ENCODE assay signal across 10 mouse cellular contexts in the genomic region with DNA sequence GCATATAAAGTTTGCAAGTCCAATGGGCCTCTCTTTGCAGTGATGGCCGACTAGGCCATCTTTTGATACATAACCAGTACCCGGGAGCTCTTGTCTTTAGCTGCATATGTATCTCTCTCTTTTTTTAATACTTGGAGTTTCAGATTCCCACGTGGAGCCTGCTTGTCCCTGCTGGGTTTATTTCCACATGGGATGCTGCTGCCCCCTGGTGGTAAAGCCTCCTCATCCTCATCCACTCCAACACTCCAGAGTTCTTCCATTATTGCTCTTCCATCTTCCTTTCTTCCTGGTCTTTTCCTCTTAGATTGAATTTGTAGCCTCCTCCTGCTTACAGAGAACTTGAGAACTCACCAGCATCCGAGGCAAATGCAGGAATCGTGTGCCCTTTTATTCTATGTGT. TPM values are rescaled to one million over a fixed set of nuclear protein-coding genes. Genes with fewer than 3 reads are reported as not detected.
DNase-seq lines count a peak whose midpoint lies in the region; ATAC-seq and TF ChIP-seq lines count a peak whose summit lies in the region.
"Had no signal": no experiment of that assay in that cellular context is flagged by ENCODE, and none has a peak within 500 bp of the region (broad histone marks: within the 10 kb centered on the region; RNA-seq: fewer than 3 reads in every experiment).

No protein-coding gene starts in this region.

- intact Hi-C loops in heart, postnatal 36 days (cut with DNase I), result loop anchor here (10.0 kb wide), 1 partner anchor 403 kb away; no protein-coding TSS in a partner anchor
- intact Hi-C loops in left cerebral cortex, postnatal 25 days (cut with DNase I), result no loop called here

- H3K4me3 ChIP-seq in midbrain, embryonic 10.5 days, result no peak overlapping the region
- H3K4me3 ChIP-seq in midbrain, embryonic 13.5 days (replicated peaks), result no peak overlapping the region
- H3K4me3 ChIP-seq in cortical plate, adult 2 months (ENCODE audit: insufficient read depth, low read length), result no peak overlapping the region
- H3K4me3 ChIP-seq: erythroblast, embryonic 14.5 days; megakaryocyte, embryonic 14.5 days had no signal

- H3K27ac ChIP-seq in midbrain, embryonic 10.5 days (replicated peaks), result no peak overlapping the region
- H3K27ac ChIP-seq in midbrain, embryonic 13.5 days, result no peak overlapping the region
- no peak overlapping the region for H3K27ac ChIP-seq in cortical plate, adult 2 months (ENCODE audit: insufficient read depth, low read length)

- no peak overlapping the region for H3K4me2 ChIP-seq in midbrain, embryonic 13.5 days (replicated peaks)

- WGBS in midbrain, embryonic 10.5 days, result 39% methylated on average over 5 of the region's 5 CpGs
- WGBS in midbrain, embryonic 13.5 days, result 40% methylated on average over 5 of the region's 5 CpGs

- no peaks in the 10 kb centered on the region; the same call in 1 of the 2 replicates for H3K4me1 ChIP-seq in midbrain, embryonic 10.5 days
- H3K4me1 ChIP-seq in midbrain, embryonic 13.5 days (replicated peaks), result no peaks in the 10 kb centered on the region
- H3K4me1 ChIP-seq in cortical plate, adult 2 months (ENCODE audit: control insufficient read depth, insufficient read depth, low read length), result no peaks in the 10 kb centered on the region
- H3K4me1 ChIP-seq: megakaryocyte, embryonic 14.5 days had no signal

- no peaks in the 10 kb centered on the region for H3K36me3 ChIP-seq in midbrain, embryonic 10.5 days
- no peaks in the 10 kb centered on the region for H3K36me3 ChIP-seq in midbrain, embryonic 13.5 days

- peak; percentile 80 for TF ChIP-seq CTCF in cortical plate, adult 2 months (IDR thresholded peaks at IDR 0.05; ENCODE audit: extremely low read depth, insufficient read depth, low read length)

- DNase-seq in midbrain, embryonic 10.5 days (ENCODE audit: low spot score), result peak; percentile 72
- peak; percentile 52 to 81 for DNase-seq in adrenal gland, adult (ENCODE audit: inconsistent age in 2 of 2, low spot score in 1 of 2)
- peak; percentile 41 to 69 for DNase-seq in heart, postnatal 36 days
- peak; percentile 74 to 80 for DNase-seq in left cerebral cortex, postnatal 25 days (ENCODE audit: low spot score in 2 of 2)
- DNase-seq in ovary, postnatal 36 days (ENCODE audit: low spot score), result peak; percentile 57

- no peaks in the 10 kb centered on the region for H3K9me3 ChIP-seq in midbrain, embryonic 10.5 days (replicated peaks)
- no peaks in the 10 kb centered on the region for H3K9me3 ChIP-seq in midbrain, embryonic 13.5 days
- H3K9me3 ChIP-seq: megakaryocyte, embryonic 14.5 days had no signal

- no peak for TF ChIP-seq POLR2A in cortical plate, adult 2 months (IDR thresholded peaks at IDR 0.05; ENCODE audit: extremely low read depth, insufficient read depth, low read length)

- no peaks in the 10 kb centered on the region for H3K27me3 ChIP-seq in midbrain, embryonic 10.5 days (ENCODE audit: low read depth, poor library complexity, severe bottlenecking)
- no peaks in the 10 kb centered on the region for H3K27me3 ChIP-seq in midbrain, embryonic 13.5 days

- no peak for ATAC-seq in midbrain, embryonic 13.5 days
- no peak for ATAC-seq in activated CD4-positive, CD25-positive, alpha-beta regulatory T cell, adult 4 months

- H3K9ac ChIP-seq in midbrain, embryonic 13.5 days (replicated peaks), result no peak overlapping the region

RNA-seq across cellular contexts. Expression of gene Hhat, which starts 48.9 kb away (rescaled TPM):
- 8.0 and 8.2 TPM in 2 replicates for polyA plus RNA-seq in midbrain, embryonic 10.5 days (2016; fragmentation: Nextera tagmentation; extraction: Ambion mirVana)
- 5.5 and 5.9 TPM in 2 replicates for polyA plus RNA-seq in midbrain, embryonic 13.5 days (2015; fragmentation: Nextera tagmentation; extraction: Ambion mirVana)
- polyA plus RNA-seq in cortical plate, adult 2 months (2012; rRNA removed), result 0.89 and 0.98 TPM in 2 replicates
- total RNA-seq in heart, postnatal 36 days (2021), result 1 to 10 TPM; 2.1 to 2.4 TPM
- 1 to 10 TPM; 1.2 to 2.2 TPM for total RNA-seq in left cerebral cortex, postnatal 25 days (2021)
- polyA plus RNA-seq in activated CD4-positive, CD25-positive, alpha-beta regulatory T cell, adult 4 months (2017; shearing (Covaris generic)), result 1 to 10 TPM in 1 of 2 experiments, under 1 TPM in 1; 0.89 to 1.6 TPM
- polyA plus RNA-seq: erythroblast, embryonic 14.5 days had no signal
